Mouse (Mus musculus) intestine, embryonic 14.5 days (tissue): ENCODE data around the gene Tns1. TPM values are rescaled to one million over a fixed set of nuclear protein-coding genes. Genes with fewer than 3 reads are reported as not detected.
A peak's percentile ranks its signal among the peaks of the same experiment; 100 is the strongest.

ENCODE experiments used
- ATAC-seq: fragments of 200-750 bp; cut with Nextera tagmentation; replicated peaks from 2 replicates; pipeline ENCODE4 v1.8.0; 2017; ENCODE audit warnings: low read depth, moderate number of reproducible peaks, moderate TSS enrichment, moderate library complexity; ENCODE audit not compliant: low FRiP score, low TSS enrichment
- DNase-seq: peaks from one replicate; pipeline ENCODE4 v3.0.0-alpha.2; 2018; ENCODE audit warnings: low spot score
- H3K27ac ChIP-seq: fragments of 300-500 bp; sonication (generic); 2 replicates; pipeline ENCODE4 v1.5.1; 2014; ENCODE audit warnings: low read depth, mild to moderate bottlenecking, control low read depth
- H3K27me3 ChIP-seq: fragments of 300-500 bp; sonication (generic); replicated peaks from 2 replicates; pipeline ENCODE4 v1.6.1; 2014; ENCODE audit warnings: low read length, control low read depth; ENCODE audit not compliant: control insufficient read depth, insufficient read depth
- H3K36me3 ChIP-seq: fragments of 300-500 bp; sonication (generic); 2 replicates; pipeline ENCODE4 v1.6.1; 2014; ENCODE audit warnings: low read length, control low read depth; ENCODE audit not compliant: control insufficient read depth, insufficient read depth
- H3K4me1 ChIP-seq: fragments of 300-500 bp; sonication (generic); replicated peaks from 2 replicates; pipeline ENCODE4 v1.6.1; 2014; ENCODE audit warnings: low read length, control low read depth, mixed read lengths; ENCODE audit not compliant: control insufficient read depth, insufficient read depth
- H3K4me2 ChIP-seq: fragments of 300-500 bp; sonication (generic); 2 replicates; pipeline ENCODE4 v1.6.1; 2014; ENCODE audit warnings: low read length
- H3K4me3 ChIP-seq: fragments of 300-500 bp; sonication (generic); 2 replicates; pipeline ENCODE4 v1.5.1; 2014; ENCODE audit warnings: low read depth, low read length, control low read depth, mixed read lengths
- H3K9ac ChIP-seq: fragments of 300-500 bp; sonication (generic); 2 replicates; pipeline ENCODE4 v1.6.1; 2014; ENCODE audit warnings: mild to moderate bottlenecking, low read length
- H3K9me3 ChIP-seq: fragments of 300-500 bp; sonication (generic); 2 replicates; pipeline ENCODE4 v1.6.1; 2016; ENCODE audit warnings: low read length, control low read depth; ENCODE audit not compliant: control insufficient read depth
- WGBS: fragments of 180-500 bp; shearing (Covaris S2); extraction: QIAGEN DNeasy Blood & Tissue Kit; methylation state at CpG from one replicate; pipeline ENCODE4 v1.1.7; 2014; 5-methylcytosine and 5-hydroxymethylcytosine counted together
- polyA plus RNA-seq: library from polyadenylated mRNA; unstranded; fragments of >200 nt; fragmentation: Nextera tagmentation; extraction: Ambion mirVana; gene quantifications from 2 replicates; pipeline ENCODE4 v1.2.1, GENCODE M21; 2014

The Tns1 gene
- polyA plus RNA-seq, 1 experiment from 2014 or later: 28.7 TPM

DNA sequence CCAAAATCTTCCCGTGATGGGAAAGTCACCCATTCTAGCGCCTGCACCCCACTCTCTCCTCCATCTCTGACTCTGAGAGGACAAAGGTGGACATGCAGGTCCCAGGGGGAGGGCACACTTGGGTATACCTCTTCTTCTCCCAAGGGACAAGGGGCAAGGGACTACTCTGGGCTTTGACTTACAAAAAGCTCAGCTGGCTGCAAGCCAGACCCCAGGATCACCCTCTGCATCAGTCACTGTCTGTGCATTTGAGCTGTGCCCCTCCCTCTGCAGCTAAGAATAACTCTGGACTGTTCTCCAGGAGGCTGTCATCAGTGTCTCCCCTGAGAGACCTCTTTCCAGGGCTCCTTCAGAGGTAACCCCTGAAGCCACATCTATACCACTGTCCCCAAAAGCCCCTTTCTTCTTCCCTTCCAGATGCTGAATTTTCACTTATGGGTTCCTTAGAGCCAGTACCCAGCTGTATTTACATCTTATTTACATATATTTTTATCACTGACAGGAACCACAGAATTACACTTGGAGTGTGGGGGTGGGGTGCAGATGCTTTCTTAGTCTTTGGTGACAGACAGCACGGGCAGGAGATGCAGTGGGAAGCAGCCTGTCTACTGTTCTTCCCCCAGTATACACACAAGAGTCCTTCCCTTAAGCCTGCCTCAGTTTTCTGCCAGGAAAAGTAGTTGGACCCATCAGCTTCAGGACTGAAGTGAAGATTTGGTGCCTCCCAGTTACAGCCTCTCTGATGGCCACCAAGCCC, 81.4 kb downstream of the Tns1 start:
- Histone ChIP-seq H3K36me3 (no peaks in the 10 kb centered on the region), H3K27me3 (no peaks in the 10 kb centered on the region), H3K4me3 (no peak overlapping the region), H3K27ac (no peak overlapping the region), H3K9me3 (no peaks in the 10 kb centered on the region), H3K4me1 (peaks cover 33% of the 10 kb centered on the region), H3K4me2 (no peak overlapping the region), H3K9ac (no peak overlapping the region)
- DNase-seq: no peak
- 59% methylated on average over 3 of the region's 3 CpGs for WGBS
- ATAC-seq: no peak; the same call in 1 of the 2 replicates

DNA sequence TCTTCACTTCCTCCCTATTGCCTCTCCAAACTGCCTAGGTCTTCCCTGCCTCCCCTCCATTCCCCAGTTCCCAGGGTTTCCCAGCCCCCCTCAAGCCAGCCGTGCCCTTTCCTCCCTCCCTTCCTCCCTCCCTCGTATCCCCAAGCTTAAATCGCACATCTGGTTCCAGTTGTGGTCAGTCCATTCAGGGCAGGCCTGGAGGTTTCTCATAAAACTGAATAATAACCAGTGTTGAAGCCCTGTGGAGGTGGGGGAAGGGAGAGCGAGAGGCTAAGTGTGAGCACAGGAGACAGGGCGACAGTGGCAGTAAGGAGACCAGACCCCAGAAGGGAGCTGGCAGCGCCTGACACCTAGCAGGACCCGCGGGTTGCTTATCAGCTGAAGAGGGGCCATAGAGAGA, 82.6 kb downstream of the Tns1 start:
- DNase-seq (no peak), ATAC-seq (no peak)
- 23% methylated on average over 8 of the region's 8 CpGs for WGBS
- Histone ChIP-seq H3K4me2 (no peak overlapping the region), H3K9ac (no peak overlapping the region), H3K4me1 (peaks cover 34% of the 10 kb centered on the region), H3K9me3 (no peaks in the 10 kb centered on the region), H3K36me3 (no peaks in the 10 kb centered on the region), H3K4me3 (no peak overlapping the region), H3K27me3 (no peaks in the 10 kb centered on the region), H3K27ac (no peak overlapping the region; the same call in 1 of the 2 replicates)

DNA sequence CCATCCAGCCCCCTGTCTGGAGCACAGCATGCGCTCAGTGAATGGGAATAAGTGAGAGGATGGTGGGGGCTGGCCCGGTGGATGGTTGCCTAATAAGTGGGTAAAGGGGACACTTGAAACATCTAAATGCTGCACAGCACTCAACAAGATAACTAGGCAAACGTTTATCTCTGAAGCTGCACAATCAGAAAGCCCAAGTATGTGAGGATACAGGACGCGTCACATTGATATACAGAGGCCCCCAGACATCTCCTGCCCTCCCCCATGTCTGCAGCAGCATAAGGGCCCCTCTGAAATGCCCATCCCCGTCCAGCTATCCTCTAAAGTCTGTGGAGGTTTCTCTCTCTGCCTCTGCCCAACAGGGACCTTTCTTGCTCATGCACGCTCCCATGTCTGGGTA, 83.1 kb downstream of the Tns1 start:
- Histone ChIP-seq H3K27ac (peak overlapping the region; percentile 22; the same call in 1 of the 2 replicates), H3K9ac (no peak overlapping the region), H3K36me3 (no peaks in the 10 kb centered on the region), H3K4me3 (no peak overlapping the region), H3K9me3 (no peaks in the 10 kb centered on the region), H3K4me1 (peaks cover 36% of the 10 kb centered on the region), H3K27me3 (no peaks in the 10 kb centered on the region), H3K4me2 (no peak overlapping the region)
- ATAC-seq: no peak
- no peak for DNase-seq
- 52% methylated on average over 7 of the region's 7 CpGs for WGBS

DNA sequence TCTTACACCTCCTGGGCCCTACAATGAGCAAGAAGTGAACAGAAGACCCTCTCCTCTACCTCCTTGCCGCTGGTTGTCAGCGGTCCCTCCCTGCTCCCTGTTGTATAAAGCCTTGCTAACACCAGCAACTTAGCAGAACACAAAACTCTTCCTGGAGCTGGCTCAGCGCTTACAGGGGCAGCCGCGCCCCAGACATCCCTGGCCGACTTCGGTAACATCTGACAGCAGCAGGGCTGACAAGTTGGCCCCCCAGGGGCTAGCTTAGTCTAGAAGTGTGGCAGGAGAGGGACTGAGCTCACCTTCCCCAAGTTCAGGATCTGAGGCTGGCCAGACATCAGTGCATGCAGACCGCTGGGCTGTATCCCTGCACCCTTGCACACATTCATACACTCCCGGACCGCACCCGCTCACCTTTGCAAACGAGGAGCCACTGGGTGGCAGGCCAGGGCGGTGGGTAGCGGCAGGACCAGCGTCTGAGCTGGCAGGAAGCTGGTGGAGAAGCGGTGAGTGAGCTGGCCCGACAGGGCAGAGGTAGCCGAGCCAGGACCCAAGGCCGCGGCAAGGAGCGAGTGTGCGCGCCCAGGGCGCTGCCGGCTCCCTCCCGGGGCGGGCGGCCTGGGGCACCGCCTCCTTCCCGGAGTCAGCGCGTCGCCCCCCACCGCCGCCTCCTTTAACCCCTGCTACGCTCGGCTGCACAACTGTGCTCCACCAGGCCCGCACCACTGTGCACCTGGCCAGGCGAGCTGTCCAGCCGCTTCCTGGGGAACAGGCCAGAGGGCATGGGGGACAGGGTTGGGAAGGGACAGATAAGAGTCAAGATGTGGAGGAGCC, 87.5 kb downstream of the Tns1 start:
- ATAC-seq: peak; percentile 69
- DNase-seq: peak; percentile 78
- Histone ChIP-seq H3K9me3 (no peaks in the 10 kb centered on the region), H3K4me3 (peak overlapping the region; percentile 41), H3K9ac (peak overlapping the region; percentile 42), H3K4me1 (peaks cover 24% of the 10 kb centered on the region), H3K27ac (no peak overlapping the region), H3K4me2 (peak overlapping the region; percentile 63), H3K36me3 (no peaks in the 10 kb centered on the region), H3K27me3 (no peaks in the 10 kb centered on the region)
- WGBS: 2% methylated on average over 40 of the region's 40 CpGs

DNA sequence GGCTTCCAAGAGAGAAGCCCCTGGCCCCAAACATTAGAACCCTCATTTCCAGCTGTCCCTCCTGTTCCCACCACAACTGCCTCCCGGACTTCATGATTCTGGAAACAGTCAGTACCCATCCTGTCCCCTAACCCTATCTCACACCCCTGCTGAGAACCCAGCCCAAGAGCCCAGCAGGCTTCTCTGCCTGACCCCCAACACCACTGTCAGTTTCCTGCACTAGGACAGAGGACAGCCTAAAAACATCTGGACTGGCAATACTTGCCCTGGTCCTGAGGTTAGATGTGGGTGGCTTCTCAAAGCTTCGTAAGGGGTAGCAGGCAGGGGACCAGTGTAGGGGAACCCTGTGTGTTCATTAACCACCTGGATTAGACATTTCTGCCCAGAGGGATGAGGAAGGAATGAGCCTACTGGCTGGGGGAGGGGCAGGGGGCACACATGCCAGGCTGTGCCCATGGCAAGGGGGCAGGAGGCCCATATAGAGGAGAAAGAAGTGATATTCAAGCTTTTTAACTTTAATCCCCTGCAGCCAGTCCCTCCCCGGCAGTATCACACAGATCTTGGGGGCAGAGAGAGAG, 88.2 kb downstream of the Tns1 start:
- H3K4me2 ChIP-seq: peak overlapping the region; percentile 63
- 59% methylated on average over 3 of the region's 3 CpGs for WGBS
- H3K36me3 ChIP-seq: no peaks in the 10 kb centered on the region
- no peaks in the 10 kb centered on the region for H3K27me3 ChIP-seq
- no peak for DNase-seq
- H3K9me3 ChIP-seq: no peaks in the 10 kb centered on the region
- no peak for ATAC-seq
- no peak overlapping the region for H3K27ac ChIP-seq
- H3K9ac ChIP-seq: no peak overlapping the region
- H3K4me3 ChIP-seq: peak overlapping the region; percentile 41; the same call in 1 of the 2 replicates
- H3K4me1 ChIP-seq: peaks cover 27% of the 10 kb centered on the region

DNA sequence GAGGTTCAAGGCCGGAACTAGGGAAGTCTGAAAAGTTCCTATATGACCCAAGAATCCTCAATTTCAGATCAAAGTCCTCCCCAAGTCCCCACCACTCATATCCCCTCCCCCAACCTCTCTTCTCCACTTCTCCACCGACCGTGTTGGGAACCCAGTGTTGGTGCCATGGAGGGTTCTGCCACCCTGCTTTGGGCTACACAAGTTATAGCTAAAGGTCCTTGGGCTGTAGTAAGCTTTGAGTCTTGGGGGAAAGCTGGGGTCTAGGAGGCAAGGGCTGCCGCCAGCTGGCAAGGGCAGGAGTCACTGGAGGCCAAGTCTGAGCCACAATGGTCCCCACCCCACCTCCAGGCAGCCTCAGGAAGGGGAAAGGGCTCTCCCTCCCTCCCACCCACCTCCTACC, 88.8 kb downstream of the Tns1 start:
- Histone ChIP-seq H3K27me3 (no peaks in the 10 kb centered on the region), H3K4me1 (peaks cover 32% of the 10 kb centered on the region), H3K9me3 (no peaks in the 10 kb centered on the region), H3K9ac (no peak overlapping the region), H3K36me3 (no peaks in the 10 kb centered on the region), H3K4me2 (peak overlapping the region; percentile 63), H3K4me3 (no peak overlapping the region), H3K27ac (no peak overlapping the region)
- ATAC-seq: no peak
- DNase-seq: no peak
- whole genome bisulfite sequencing: 79% methylated on average over 4 of the region's 4 CpGs

DNA sequence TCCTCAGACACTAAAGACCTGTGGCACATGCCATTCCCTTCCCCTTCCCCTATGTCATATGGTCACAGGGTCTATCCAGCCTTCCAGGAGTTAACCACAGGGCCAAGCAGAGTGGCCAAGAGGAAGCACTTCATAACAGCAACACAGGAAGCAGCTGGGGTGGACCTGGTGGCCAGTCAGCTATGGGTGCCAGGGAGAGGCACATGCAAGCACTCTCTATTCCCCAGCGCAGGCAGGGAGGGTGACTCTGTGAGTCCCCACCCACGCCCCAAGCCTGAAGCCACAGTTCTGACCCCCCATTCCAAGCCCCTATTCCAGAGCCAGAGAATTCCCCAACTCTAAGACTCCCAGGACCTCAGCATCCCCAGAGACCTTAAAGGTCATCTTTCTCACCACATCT, 89.5 kb downstream of the Tns1 start:
- Histone ChIP-seq H3K27ac (no peak overlapping the region), H3K27me3 (no peaks in the 10 kb centered on the region), H3K4me2 (no peak overlapping the region), H3K4me1 (peaks cover 35% of the 10 kb centered on the region), H3K4me3 (no peak overlapping the region), H3K9ac (no peak overlapping the region), H3K36me3 (no peaks in the 10 kb centered on the region), H3K9me3 (no peaks in the 10 kb centered on the region)
- WGBS: 82% methylated on average over 2 of the region's 2 CpGs
- DNase-seq (no peak), ATAC-seq (no peak)

DNA sequence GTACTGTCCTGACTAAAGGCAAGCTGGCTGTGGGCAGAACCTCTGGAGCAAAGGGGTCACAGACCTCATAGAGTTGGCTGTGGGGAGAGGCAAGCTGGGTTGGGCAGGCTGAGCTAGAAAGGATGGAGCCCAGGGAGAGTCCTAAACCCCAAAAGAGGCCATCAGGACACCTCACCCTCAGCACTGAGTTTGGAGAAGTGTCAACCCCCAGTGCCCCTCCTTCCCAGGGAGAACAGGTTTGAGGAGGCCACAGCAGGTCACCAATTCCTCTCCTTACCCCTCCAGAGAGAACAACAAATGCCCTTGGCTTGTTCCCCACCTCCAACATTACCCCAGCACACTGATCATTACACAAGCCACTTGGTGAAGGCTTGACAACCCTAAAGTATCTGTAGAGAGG, 90.0 kb downstream of the Tns1 start:
- Histone ChIP-seq H3K4me1 (peaks cover 38% of the 10 kb centered on the region), H3K4me2 (no peak overlapping the region), H3K9me3 (no peaks in the 10 kb centered on the region), H3K36me3 (no peaks in the 10 kb centered on the region), H3K9ac (no peak overlapping the region), H3K4me3 (no peak overlapping the region), H3K27ac (no peak overlapping the region), H3K27me3 (no peaks in the 10 kb centered on the region)
- no peak for ATAC-seq
- DNase-seq: no peak
